Mouse (Mus musculus): ENCODE results near the gene Fgf15. TPM values are rescaled to one million over a fixed set of nuclear protein-coding genes. Genes with fewer than 3 reads are reported as not detected.

Fgf15 gene
- polyA plus RNA-seq, 1 experiment from 2014 or later: 0.21 TPM

DNA sequence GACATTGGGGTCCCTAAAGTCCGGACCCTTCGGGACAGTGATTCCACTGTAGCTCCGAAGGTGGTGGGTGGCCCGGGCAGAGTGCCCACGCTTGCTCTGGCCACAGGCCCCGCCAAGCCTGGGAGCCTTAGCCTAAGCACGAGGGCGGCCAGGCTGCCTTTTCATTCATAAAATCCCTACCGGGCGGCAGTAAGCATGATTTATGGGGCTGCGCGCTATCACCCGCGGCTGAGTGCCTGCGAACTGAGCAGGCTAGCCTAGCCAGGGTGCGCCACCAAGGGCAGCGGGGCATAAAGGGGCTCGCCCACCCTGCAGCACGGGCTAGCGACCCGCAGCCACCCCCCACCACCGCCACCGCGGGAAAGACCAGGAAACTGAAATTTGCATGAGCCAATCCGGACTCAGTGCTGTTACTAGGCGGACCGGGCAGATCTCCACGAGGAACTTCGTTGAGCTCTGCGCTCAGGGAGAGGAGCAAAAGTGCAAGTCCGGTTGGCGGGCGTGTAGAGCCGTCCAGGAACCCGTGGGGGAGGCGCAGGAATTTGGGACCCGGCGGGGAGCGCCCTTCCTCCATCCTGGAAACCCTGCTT, 45.0 kb downstream of the Fgf15 start:
- 0% methylated on average over 39 of the region's 39 CpGs for WGBS
- Histone ChIP-seq H3K27me3 (replicated peaks) (peaks cover 13% of the 10 kb centered on the region; the same call in 1 of the 2 replicates), H3K4me1 (peaks cover 33% of the 10 kb centered on the region), H3K4me3 (replicated peaks) (peak overlapping the region; percentile 54), H3K9me3 (no peaks in the 10 kb centered on the region), H3K9ac (peak overlapping the region; percentile 55), H3K27ac (peak overlapping the region; percentile 88), H3K4me2 (peak overlapping the region; percentile 98), H3K36me3 (no peaks in the 10 kb centered on the region)
- peak; percentile 69 for ATAC-seq (ENCODE audit: insufficient read depth, low FRiP score, low read depth)

DNA sequence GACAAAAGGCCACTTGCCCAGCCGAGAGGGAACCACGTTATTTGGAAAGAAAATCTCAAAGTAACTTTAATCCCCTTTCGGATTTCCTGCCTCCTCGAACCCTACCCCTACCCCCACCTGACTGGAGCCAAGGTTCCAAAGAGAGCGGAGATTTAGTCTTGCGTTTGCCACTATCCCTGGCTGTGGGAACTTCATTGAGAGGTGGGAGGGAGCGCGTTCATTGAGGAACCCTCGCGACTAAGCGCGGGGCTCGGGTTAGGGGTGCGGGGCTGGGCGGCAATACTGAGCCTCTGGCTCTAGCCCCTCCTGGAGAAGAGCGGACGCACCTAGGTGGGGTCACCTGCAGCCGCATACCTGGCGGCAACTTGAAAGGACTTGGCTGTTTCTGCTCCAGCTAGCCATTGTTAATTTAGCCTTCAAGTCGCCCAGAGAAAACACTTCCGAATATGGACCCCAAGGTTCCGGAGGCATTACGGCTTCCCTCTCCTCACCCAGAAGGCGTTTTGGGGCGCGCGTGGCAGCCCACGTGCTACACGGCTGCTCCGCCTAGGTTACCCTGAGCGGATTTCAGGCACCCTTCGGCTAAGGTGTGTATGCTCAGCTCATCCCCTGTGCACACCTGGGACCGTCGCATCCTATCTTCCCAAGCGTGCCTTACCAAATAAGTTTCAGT, 45.9 kb downstream of the Fgf15 start:
- Histone ChIP-seq H3K9ac (0 out of 2 replicates have a peak overlapping the region, but pooled peaks have one; percentile 0), H3K4me2 (peak overlapping the region; percentile 98), H3K4me3 (replicated peaks) (peak overlapping the region; percentile 54), H3K27ac (peak overlapping the region; percentile 88), H3K27me3 (replicated peaks) (peaks cover 13% of the 10 kb centered on the region; the same call in 1 of the 2 replicates), H3K9me3 (no peaks in the 10 kb centered on the region), H3K36me3 (no peaks in the 10 kb centered on the region), H3K4me1 (peaks cover 33% of the 10 kb centered on the region)
- no peak for ATAC-seq (ENCODE audit: insufficient read depth, low FRiP score, low read depth)
- 1% methylated on average over 35 of the region's 35 CpGs for WGBS

DNA sequence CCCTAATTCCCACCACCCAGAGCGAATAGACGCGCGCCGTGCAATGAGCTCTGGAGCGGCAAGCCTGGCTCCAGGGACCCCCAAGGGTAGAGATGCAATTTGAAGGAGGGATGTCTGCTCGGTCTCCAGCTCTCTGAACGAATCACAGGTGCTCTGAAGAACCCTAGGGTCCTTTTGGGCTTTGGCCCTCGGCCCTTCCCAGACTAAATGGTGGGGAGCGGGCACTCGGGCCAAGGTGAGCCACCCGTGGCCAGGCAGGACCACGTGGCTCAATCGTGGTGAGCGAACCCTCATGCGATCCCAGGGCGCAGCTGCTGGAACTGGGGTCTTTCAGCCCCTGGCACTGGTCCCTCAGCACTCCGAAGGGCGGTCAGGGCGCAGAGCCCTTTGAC, 46.4 kb downstream of the Fgf15 start:
- H3K9ac ChIP-seq: 0 out of 2 replicates have a peak overlapping the region, but pooled peaks have one; percentile 0

DNA sequence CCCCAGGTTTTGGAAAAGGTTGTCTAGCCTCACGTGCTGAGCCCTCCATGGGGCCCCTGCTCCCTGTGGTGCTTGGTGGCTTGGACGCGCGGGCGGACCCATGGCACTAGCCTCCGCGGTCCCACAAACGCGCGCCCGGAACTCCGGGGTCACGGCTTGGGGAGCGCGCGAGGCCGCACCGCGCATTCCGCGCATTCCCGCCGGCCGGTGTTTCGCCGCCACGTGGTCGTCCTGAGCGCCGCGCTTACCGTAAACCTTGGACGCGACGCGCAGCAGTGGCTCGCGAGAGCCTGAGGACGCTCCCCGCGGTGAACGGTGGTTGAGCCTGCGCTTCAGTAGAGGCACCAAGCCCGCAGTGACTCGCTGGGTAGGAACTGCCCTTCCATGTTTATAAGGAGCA, 46.9 kb downstream of the Fgf15 start:
- H3K4me3 ChIP-seq (replicated peaks): peak overlapping the region; percentile 54
- peaks cover 28% of the 10 kb centered on the region for H3K4me1 ChIP-seq
- H3K9ac ChIP-seq: no peak overlapping the region
- WGBS: under 1% methylated on average over 45 of the region's 45 CpGs
- H3K27me3 ChIP-seq (replicated peaks): peaks cover 13% of the 10 kb centered on the region; the same call in 1 of the 2 replicates
- H3K4me2 ChIP-seq: peak overlapping the region; percentile 98
- peak; percentile 40 for ATAC-seq (ENCODE audit: insufficient read depth, low FRiP score, low read depth)
- no peak overlapping the region for H3K27ac ChIP-seq
- no peaks in the 10 kb centered on the region for H3K9me3 ChIP-seq
- no peaks in the 10 kb centered on the region for H3K36me3 ChIP-seq

More for the DNA sequence above, 46.4 kb downstream of the Fgf15 start:
- H3K4me3 ChIP-seq (replicated peaks): peak overlapping the region; percentile 54
- peak overlapping the region; percentile 98 for H3K4me2 ChIP-seq
- peaks cover 31% of the 10 kb centered on the region for H3K4me1 ChIP-seq
- H3K27me3 ChIP-seq (replicated peaks): peaks cover 13% of the 10 kb centered on the region; the same call in 1 of the 2 replicates
- ATAC-seq (ENCODE audit: insufficient read depth, low FRiP score, low read depth): no peak
- H3K27ac ChIP-seq: 0 out of 2 replicates have a peak overlapping the region, but pooled peaks have one; percentile 88
- H3K36me3 ChIP-seq: no peaks in the 10 kb centered on the region
- no peaks in the 10 kb centered on the region for H3K9me3 ChIP-seq
- under 1% methylated on average over 20 of the region's 20 CpGs for WGBS

Other genes with a start within 250 kb of the Fgf15 start
- 47.6 and 48.8 TPM in 2 replicates for gene Ano1, start 144.6 kb upstream of the Fgf15 start, polyA plus RNA-seq (2015; fragmentation: Nextera tagmentation; extraction: Ambion mirVana)
- gene Fgf3, start 58.4 kb upstream of the Fgf15 start, polyA plus RNA-seq (2015; fragmentation: Nextera tagmentation; extraction: Ambion mirVana): not detected in 2 replicates
- not detected in 2 replicates for gene Fgf4, start 49.2 kb upstream of the Fgf15 start, polyA plus RNA-seq (2015; fragmentation: Nextera tagmentation; extraction: Ambion mirVana)
- gene LTO1, start 18.6 kb downstream of the Fgf15 start, polyA plus RNA-seq (2015; fragmentation: Nextera tagmentation; extraction: Ambion mirVana): 24.2 and 24.6 TPM in 2 replicates
- 62.3 and 76.9 TPM in 2 replicates for gene Ccnd1, start 43.4 kb downstream of the Fgf15 start, polyA plus RNA-seq (2015; fragmentation: Nextera tagmentation; extraction: Ambion mirVana)